Mouse (Mus musculus): ENCODE data around the gene Gm42906. TPM values are rescaled to one million over a fixed set of nuclear protein-coding genes. Genes with fewer than 3 reads are reported as not detected.

Gm42906 gene
- polyA plus RNA-seq (2017; shearing (Covaris generic)) = not detected

DNA sequence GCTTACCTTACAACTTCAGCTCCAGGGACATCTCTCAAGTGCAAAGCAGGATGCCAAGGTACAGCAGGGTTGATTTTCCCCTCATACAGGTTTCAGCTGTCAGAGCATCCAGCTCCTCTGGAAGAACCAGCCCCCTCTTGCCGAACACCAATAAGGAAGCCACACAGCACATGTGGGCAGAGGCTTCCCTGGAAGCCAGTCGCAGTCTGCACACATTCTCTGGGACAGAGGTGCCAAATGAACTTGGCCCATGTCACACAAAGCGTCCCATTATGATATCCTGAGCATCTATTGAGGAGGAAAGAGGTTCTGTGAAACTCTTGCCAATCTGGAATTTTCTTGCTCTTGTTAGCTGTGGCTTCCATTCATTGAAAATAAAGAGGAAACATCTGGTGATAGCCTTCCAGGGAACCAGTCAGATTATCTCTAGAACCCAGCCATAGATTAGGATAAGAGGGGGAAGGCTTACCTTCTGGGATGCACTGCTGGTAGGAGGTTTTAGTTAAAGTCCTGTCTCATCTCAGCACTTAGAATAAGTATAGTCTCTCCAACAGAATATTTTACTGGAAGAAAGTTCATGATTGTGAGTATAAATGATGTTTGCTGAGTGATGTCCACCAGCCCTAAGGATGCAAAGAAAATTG lies at the start of gene Gm42906:
Gm42906 (minus strand) TSS at position 51 of the 644 bp plus-strand sequence.

DNA sequence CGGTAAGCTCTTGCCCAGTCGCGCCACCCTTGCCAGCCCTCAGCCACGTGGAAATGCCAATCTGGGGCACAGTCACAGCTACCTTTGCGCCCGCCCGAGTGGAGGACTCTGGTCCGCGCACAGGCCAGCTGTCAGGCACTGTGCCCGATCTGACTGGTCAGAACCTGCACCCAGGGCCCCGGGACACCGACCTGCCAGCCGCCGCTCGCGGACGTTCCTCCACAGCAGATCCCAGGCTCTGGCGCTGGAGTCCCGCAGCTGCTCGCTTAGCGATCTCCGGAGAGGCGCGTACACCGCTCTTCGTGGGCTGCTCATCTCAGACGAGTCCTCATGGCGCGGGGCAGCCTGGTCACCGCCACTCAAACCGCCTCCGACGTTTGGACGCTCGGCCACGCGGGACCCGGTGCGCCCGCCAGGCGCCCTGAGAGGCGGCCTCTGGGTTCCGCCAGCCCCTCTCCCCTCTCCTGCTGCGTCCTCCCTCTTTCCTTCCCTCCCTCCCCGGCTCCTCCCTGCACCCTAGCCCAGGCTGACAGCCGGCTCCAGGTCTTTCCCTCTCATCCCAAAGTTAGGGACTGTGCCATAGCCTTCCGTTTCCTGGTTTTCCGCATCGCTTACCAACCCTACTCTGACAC lies 194.4 kb downstream of the Gm42906 start, which contains the start of gene Stard13:
Stard13 (minus strand) TSS at position 437 of the 632 bp plus-strand sequence.

Other genes starting within 250 kb of the Gm42906 start
- gene Stard13, start 194.3 kb downstream of the Gm42906 start, polyA plus RNA-seq (2017; shearing (Covaris generic)) = 0.10 TPM
- not detected for gene Vmn2r18, start 177.9 kb upstream of the Gm42906 start, polyA plus RNA-seq (2017; shearing (Covaris generic))
- gene Rfc3, start 223.1 kb upstream of the Gm42906 start, polyA plus RNA-seq (2017; shearing (Covaris generic)) = 32.2 TPM

Data from CD4-positive, CD25-positive, alpha-beta regulatory T cell, adult 9 weeks (primary cell).